Mouse (Mus musculus): ENCODE data around the gene Mrps35. TPM values are rescaled to one million over a fixed set of nuclear protein-coding genes. Genes with fewer than 3 reads are reported as not detected.

Mrps35 gene
- polyA plus RNA-seq, 1 experiment from 2014 or later: 109 TPM

DNA sequence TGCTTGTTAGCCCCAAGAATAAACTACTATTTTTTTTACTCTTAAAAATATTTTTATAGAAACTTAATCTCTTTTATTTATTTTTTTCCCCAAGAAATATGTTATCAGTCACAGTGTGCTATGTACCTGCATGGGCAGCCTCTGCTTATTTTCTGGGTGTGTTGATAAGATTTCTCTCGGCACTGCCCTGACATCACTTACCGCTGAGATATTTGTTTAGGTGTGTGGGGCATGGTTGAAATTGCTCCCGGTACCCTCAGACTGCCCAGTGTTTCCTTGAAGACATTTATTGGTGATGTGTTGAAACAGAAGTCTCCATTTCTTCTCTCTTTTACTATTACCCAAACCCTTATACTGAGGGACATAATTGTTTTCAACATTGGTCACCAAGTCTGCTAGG lies 17.8 kb upstream of the Mrps35 start:
- DNase-seq (ENCODE audit: low read depth, low spot score) (no peak), ATAC-seq (no peak)
- in situ Hi-C loops (cut with MboI; ENCODE audit: low pct_unique_long_range_greater_than_20kb): loop anchor here (10.0 to 25.0 kb wide), 3 partner anchors 780 to 1113 kb away; no protein-coding TSS in a partner anchor
- POLR2A ChIA-PET: no interaction called here
- CTCF ChIA-PET: interaction anchor here (1.6 kb wide), 1 partner anchor 10 kb away, joined by 3 read pairs; no protein-coding TSS in a partner anchor
- no peaks in the 10 kb centered on the region for H3K27me3 ChIP-seq
- TF ChIP-seq CTCF (IDR thresholded peaks at IDR 0.05): no peak

DNA sequence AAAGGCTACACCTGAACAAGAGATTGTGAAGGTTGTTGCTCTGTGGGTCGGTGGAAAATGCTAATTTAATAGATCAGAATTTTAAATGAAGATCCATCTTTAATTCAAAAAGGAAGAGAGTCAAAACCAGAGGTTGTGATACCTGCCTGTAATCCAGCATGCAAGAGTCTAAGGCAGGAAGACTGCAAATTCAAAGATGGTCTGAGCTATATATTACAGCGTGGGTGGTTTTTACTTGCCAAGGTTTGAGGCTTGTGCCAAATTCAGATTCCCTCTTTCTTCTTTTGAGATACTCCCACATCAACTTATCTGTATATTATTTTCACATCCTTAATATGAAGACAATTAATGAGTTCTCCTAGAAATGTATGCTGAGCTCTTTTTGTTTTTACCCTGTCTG lies 14.2 kb upstream of the Mrps35 start:
- no peak for TF ChIP-seq CTCF (IDR thresholded peaks at IDR 0.05)
- ATAC-seq: no peak
- no peaks in the 10 kb centered on the region for H3K27me3 ChIP-seq
- in situ Hi-C loops (cut with MboI; ENCODE audit: low pct_unique_long_range_greater_than_20kb): loop anchor here (10.0 kb wide), 1 partner anchor 776 kb away; no protein-coding TSS in a partner anchor
- no peak for DNase-seq (ENCODE audit: low read depth, low spot score)
- ChIA-PET POLR2A (interaction anchor here (1.7 kb wide), 1 partner anchor 13 kb away, joined by 3 read pairs; no protein-coding TSS in a partner anchor), CTCF (interaction anchor here (1.1 to 1.3 kb wide), 2 partner anchors 8 to 14 kb away, joined by 3 to 5 read pairs; no protein-coding TSS in a partner anchor)

GRCm38 (mm10) chr6:147029591-147029990 lies 13.0 kb upstream of the Mrps35 start:
- no peak for ATAC-seq

DNA sequence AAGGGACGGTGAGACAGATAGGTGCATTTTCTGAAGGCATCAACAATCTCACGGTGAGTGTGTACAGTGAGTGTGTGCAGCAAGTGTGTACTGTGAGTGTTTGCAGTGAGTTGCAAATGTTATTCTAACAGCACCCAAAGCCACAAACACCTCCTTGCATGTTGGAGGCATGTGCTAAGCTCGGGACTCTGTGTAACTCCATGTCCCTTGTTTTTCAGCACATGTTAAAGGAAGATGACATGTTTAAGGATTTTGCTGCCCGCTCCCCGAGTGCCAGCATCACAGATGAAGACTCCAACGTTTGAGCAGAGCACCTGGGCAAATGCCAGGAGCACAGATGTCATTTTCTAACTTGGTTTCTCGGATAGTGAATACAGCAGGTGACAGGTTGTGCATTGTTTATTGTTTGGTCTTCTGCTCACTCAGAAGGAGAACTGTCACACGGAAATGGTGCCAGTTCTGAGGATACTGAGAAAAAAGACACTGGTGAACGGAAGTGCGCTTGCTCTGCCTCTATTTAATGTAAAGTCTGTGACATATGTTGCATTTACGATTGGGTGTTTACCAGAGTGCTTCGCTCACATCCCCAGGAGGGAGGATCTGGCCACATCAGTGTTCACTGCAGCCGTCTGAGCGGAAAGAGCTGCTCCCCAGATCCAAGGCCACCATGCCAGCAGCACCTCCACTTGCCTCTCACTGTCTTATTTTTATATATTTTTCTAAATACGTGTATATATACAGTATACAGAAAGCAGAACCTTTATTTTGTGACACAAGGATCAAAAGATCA lies 12.3 kb upstream of the Mrps35 start:
- ATAC-seq: no peak
- POLR2A ChIA-PET: no interaction called here

More at GRCm38 (mm10) chr6:147029591-147029990, 13.0 kb upstream of the Mrps35 start:
- H3K27me3 ChIP-seq: no peaks in the 10 kb centered on the region
- CTCF ChIA-PET: interaction anchor here (1.3 kb wide), 1 partner anchor 9 kb away, joined by 3 read pairs; no protein-coding TSS in a partner anchor
- in situ Hi-C loops (cut with MboI; ENCODE audit: low pct_unique_long_range_greater_than_20kb): loop anchor here (10.0 kb wide), 1 partner anchor 775 kb away; no protein-coding TSS in a partner anchor
- DNase-seq (ENCODE audit: low read depth, low spot score): no peak
- no peak for TF ChIP-seq CTCF (IDR thresholded peaks at IDR 0.05)
- POLR2A ChIA-PET: interaction anchor here (1.7 kb wide), 1 partner anchor 14 kb away, joined by 3 read pairs; no protein-coding TSS in a partner anchor

DNA sequence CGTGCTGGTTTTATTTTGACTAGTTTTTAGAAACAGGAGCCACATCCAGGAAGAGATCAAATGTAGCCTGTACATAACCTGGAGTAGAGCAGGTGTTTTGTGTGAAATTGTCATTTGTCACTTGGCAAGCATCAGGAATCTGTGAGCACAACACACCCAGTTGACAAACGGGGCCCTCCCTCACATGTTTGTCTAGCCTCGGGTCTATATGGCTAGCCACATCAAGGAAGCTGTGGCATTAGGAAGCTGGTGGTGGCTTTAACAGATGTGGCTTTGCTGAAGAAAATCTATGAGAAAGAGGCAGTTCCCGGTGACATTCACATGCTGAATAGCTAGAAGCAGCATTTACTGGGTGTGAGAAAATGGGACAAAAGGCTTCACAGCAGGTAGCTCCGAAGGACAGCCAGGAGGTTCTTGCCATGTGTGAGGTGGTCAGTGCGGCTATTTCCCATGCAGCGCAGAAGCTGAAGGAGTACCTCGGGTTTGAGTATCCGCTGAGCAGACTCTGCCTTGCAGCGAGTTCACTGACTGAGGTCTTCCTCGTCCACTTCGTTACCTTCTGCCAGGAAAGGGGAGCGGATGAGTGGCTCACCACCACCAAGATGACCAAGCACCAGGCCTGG lies 10.2 kb upstream of the Mrps35 start, which contains the start of gene Rep15:
TSS of gene Rep15 (plus strand) at position 282 of the 623 bp plus-strand sequence.
- ChIA-PET CTCF (interaction anchor here (1.1 kb wide), 1 partner anchor 17 kb away, joined by 3 read pairs; no protein-coding TSS in a partner anchor), POLR2A (no interaction called here)
- no peaks in the 10 kb centered on the region for H3K27me3 ChIP-seq
- no peak for TF ChIP-seq CTCF (IDR thresholded peaks at IDR 0.05)
- in situ Hi-C loops (cut with MboI; ENCODE audit: low pct_unique_long_range_greater_than_20kb): no loop called here
- ATAC-seq (no peak), DNase-seq (ENCODE audit: low read depth, low spot score) (no peak)

More for the DNA sequence above, 12.3 kb upstream of the Mrps35 start:
- no peak for DNase-seq (ENCODE audit: low read depth, low spot score)
- TF ChIP-seq CTCF (IDR thresholded peaks at IDR 0.05): no peak
- no peaks in the 10 kb centered on the region for H3K27me3 ChIP-seq
- in situ Hi-C loops (cut with MboI; ENCODE audit: low pct_unique_long_range_greater_than_20kb): no loop called here
- CTCF ChIA-PET: no interaction called here

DNA sequence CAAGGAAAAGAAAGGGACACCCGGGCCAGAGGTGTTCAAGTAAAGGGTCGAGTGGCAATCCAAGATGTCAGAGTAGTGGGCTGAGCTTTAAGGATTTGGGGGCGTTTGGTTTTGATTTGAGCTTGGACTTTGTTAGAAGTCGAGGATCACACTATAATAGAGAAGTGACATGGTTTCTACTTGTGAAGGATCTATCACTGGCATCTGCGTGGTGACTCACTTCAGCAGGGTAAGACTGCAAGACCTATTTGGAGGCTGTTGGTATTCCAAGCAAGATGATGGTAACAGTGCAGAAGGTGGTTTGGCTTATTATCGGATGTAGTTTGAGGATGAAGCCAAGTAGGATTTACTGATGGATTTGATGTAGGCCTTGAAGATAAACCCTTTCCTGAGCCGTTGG lies 1.1 kb downstream of the Mrps35 start:
- DNase-seq (ENCODE audit: low read depth, low spot score) (no peak), ATAC-seq (no peak)
- TF ChIP-seq CTCF (IDR thresholded peaks at IDR 0.05): no peak
- CTCF ChIA-PET: no interaction called here
- no peaks in the 10 kb centered on the region for H3K27me3 ChIP-seq
- in situ Hi-C loops (cut with MboI; ENCODE audit: low pct_unique_long_range_greater_than_20kb): no loop called here
- POLR2A ChIA-PET: no interaction called here

- no peaks in the 10 kb centered on the region for H3K27me3 ChIP-seq
- CTCF ChIA-PET: interaction anchor here (0.7 kb wide), 1 partner anchor 9 kb away, joined by 3 read pairs; no protein-coding TSS in a partner anchor
- DNase-seq (ENCODE audit: low read depth, low spot score): no peak
- in situ Hi-C loops (cut with MboI; ENCODE audit: low pct_unique_long_range_greater_than_20kb): no loop called here
- POLR2A ChIA-PET: no interaction called here
- TF ChIP-seq CTCF (IDR thresholded peaks at IDR 0.05): no peak
- no peak for ATAC-seq
Measured at GRCm38 (mm10) chr6:147049239-147049805, 6.8 kb downstream of the Mrps35 start.

DNA sequence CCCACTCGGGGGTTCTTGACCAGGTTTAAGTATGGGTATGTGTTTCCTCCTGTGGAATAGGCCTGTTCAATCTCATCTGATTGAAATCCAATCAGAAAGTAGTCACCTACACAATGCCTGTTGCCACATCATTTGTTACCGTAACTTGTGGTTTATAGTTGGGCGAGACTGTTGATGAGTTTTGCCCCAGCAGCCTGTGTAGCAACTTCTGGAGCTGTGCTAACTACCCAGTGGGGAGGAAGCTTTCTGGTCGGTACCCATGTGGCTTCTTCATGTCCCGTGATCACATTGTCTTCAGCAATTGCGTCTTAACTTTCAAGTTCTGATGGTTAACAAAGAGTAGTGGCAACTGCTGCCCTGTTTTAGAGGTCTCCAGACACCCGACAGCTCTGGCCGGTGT lies 9.1 kb downstream of the Mrps35 start:
- no peaks in the 10 kb centered on the region for H3K27me3 ChIP-seq
- POLR2A ChIA-PET: no interaction called here
- no peak for TF ChIP-seq CTCF (IDR thresholded peaks at IDR 0.05)
- ATAC-seq: no peak
- CTCF ChIA-PET: no interaction called here
- DNase-seq (ENCODE audit: low read depth, low spot score): no peak
- in situ Hi-C loops (cut with MboI; ENCODE audit: low pct_unique_long_range_greater_than_20kb): no loop called here

GRCm38 (mm10) chr6:147052440-147052839 lies 9.9 kb downstream of the Mrps35 start:
- no peak for ATAC-seq

DNA sequence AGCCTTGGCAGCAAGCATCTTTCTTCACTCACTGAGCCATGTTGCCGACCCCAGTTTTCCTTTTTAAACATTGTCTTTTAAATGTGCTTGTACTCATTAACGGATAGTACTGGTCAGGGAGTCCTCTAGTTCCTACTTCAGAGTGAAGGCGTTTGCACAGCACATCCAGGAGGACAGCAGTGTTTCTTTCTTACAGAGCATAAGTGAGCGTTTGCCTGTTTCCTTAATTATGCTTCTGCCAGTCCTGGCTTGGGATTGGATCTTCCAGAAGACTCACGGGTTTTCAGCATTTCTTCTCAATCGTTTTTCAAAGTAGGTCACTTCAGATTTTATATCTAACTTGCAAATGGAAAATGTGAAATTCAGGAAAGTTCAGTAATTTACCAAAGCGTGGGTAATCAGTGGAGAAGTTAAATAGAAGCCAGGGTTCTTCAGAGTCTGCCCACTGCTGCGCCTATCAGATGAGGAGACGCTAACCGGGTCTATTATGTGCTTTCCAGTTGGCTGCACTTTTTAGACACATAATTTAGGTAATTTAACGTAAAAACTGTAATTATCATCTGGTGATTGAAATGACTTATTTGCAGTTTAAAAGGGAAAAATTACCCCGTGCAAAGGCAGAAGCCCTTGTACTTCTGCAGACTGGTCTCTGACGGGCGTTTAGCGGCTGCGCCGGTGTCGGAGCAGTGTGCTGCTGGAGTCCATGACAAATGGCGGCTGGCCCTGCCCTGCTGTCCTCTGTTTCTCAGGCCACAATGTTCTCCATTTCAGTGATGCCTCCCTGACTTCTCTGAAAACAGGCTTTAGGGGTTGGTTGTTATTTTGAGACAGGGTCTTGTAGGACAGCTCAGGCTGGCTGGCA lies 11.5 kb downstream of the Mrps35 start:
- DNase-seq (ENCODE audit: low read depth, low spot score): no peak
- no peak for ATAC-seq
- ChIA-PET POLR2A (no interaction called here), CTCF (no interaction called here)
- in situ Hi-C loops (cut with MboI; ENCODE audit: low pct_unique_long_range_greater_than_20kb): no loop called here
- H3K27me3 ChIP-seq: no peaks in the 10 kb centered on the region
- no peak for TF ChIP-seq CTCF (IDR thresholded peaks at IDR 0.05)

More at GRCm38 (mm10) chr6:147052440-147052839, 9.9 kb downstream of the Mrps35 start:
- no peaks in the 10 kb centered on the region for H3K27me3 ChIP-seq
- DNase-seq (ENCODE audit: low read depth, low spot score): no peak
- ChIA-PET CTCF (no interaction called here), POLR2A (no interaction called here)
- TF ChIP-seq CTCF (IDR thresholded peaks at IDR 0.05): no peak
- in situ Hi-C loops (cut with MboI; ENCODE audit: low pct_unique_long_range_greater_than_20kb): no loop called here

All from Patski (cell line).